Mouse (Mus musculus) forebrain, embryonic 14.5 days (tissue): ENCODE measurements around the gene Ift43. TPM values are rescaled to one million over a fixed set of nuclear protein-coding genes. Genes with fewer than 3 reads are reported as not detected.

Source experiments
- ATAC-seq: fragments of 200-750 bp; cut with Nextera tagmentation; 2 replicates; pipeline ENCODE4 v1.8.0; 2017; ENCODE audit warnings: mild to moderate bottlenecking, moderate library complexity
- DNase-seq: peaks from one replicate; pipeline ENCODE4 v3.0.0-alpha.2; 2015; ENCODE audit warnings: low spot score
- H3K27ac ChIP-seq: fragments of 300-500 bp; sonication (generic); 2 replicates; pipeline ENCODE4 v1.5.1; 2014; ENCODE audit warnings: low read depth, mild to moderate bottlenecking, control low read depth, low read length, moderate library complexity
- H3K27me3 ChIP-seq: fragments of 300-500 bp; sonication (generic); replicated peaks from 2 replicates; pipeline ENCODE4 v1.6.1; 2014; ENCODE audit warnings: low read length, control low read depth, mixed read lengths; ENCODE audit not compliant: control insufficient read depth, insufficient read depth
- H3K36me3 ChIP-seq: fragments of 300-500 bp; sonication (generic); 2 replicates; pipeline ENCODE4 v1.6.1; 2014; ENCODE audit warnings: low read length, control low read depth; ENCODE audit not compliant: control insufficient read depth, insufficient read depth
- H3K4me1 ChIP-seq: fragments of 300-500 bp; sonication (generic); 2 replicates; pipeline ENCODE4 v1.6.1; 2014; ENCODE audit warnings: antibody characterized with exemption, low read length, control low read depth; ENCODE audit not compliant: control insufficient read depth, insufficient read depth
- H3K4me2 ChIP-seq: fragments of 300-500 bp; sonication (generic); 2 replicates; pipeline ENCODE4 v1.6.1; 2014; ENCODE audit warnings: mild to moderate bottlenecking, control low read depth, low read length
- H3K4me3 ChIP-seq: fragments of 300-500 bp; sonication (generic); 2 replicates; pipeline ENCODE4 v1.5.1; 2014; ENCODE audit warnings: low read depth, low read length, control low read depth
- H3K9ac ChIP-seq: fragments of 300-500 bp; sonication (generic); 2 replicates; pipeline ENCODE4 v1.6.1; 2014; ENCODE audit warnings: mild to moderate bottlenecking, low read length, control low read depth, moderate library complexity
- H3K9me3 ChIP-seq: fragments of 300-500 bp; sonication (generic); replicated peaks from 2 replicates; pipeline ENCODE4 v1.6.1; 2016; ENCODE audit warnings: low read length, control low read depth, mixed read lengths; ENCODE audit not compliant: control insufficient read depth
- WGBS: fragments of 180-500 bp; shearing (Covaris S2); extraction: QIAGEN DNeasy Blood & Tissue Kit; methylation state at CpG from one replicate; pipeline ENCODE4 v1.1.7; 2014; 5-methylcytosine and 5-hydroxymethylcytosine counted together
- polyA plus RNA-seq: library from polyadenylated mRNA; unstranded; fragments of >200 nt; fragmentation: Nextera tagmentation; extraction: Ambion mirVana; gene quantifications from 2 replicates; pipeline ENCODE4 v1.2.1, GENCODE M21; 2014

The Ift43 gene
- polyA plus RNA-seq, 1 experiment from 2014 or later = 82.0 TPM

GRCm38 (mm10) chr12:86103852-86104251 is 21.5 kb downstream of the Ift43 start:
- Histone ChIP-seq H3K9ac (peak overlapping the region; percentile 44), H3K36me3 (no peaks in the 10 kb centered on the region), H3K9me3 (no peaks in the 10 kb centered on the region), H3K27me3 (no peaks in the 10 kb centered on the region), H3K4me1 (peaks cover 15% of the 10 kb centered on the region), H3K4me2 (no peak overlapping the region), H3K27ac (peak overlapping the region; percentile 15), H3K4me3 (no peak overlapping the region)
- ATAC-seq (peak; percentile 29; the same call in 1 of the 2 replicates), DNase-seq (no peak)
- WGBS = 44% methylated on average over 8 of the region's 8 CpGs

DNA sequence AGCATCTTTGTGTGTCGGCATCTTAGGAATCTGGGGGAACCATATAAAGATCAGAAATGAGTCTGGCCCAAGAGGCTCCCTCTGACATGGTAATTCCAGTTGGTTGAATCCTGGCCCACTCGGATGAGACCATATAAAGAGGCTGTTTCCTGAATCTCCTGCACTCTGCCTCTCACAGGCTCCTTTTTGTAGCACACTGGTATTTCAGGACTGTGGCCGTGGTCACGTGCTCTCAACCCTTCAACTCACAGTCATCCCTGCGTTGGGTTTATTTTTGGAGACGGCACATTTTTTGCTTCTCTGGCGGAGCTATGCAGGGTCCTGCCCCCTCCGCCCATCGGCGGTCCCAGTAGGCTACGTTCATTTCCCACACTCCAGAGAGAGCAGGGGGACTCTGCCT is 22.0 kb downstream of the Ift43 start:
- peaks cover 15% of the 10 kb centered on the region for H3K4me1 ChIP-seq

GRCm38 (mm10) chr12:86105546-86105945 is 23.2 kb downstream of the Ift43 start:
- no peak overlapping the region for H3K4me3 ChIP-seq
- no peaks in the 10 kb centered on the region for H3K27me3 ChIP-seq
- no peaks in the 10 kb centered on the region for H3K9me3 ChIP-seq
- no peak overlapping the region for H3K9ac ChIP-seq
- no peaks in the 10 kb centered on the region for H3K36me3 ChIP-seq
- H3K4me2 ChIP-seq = no peak overlapping the region
- 70% methylated on average over 7 of the region's 10 CpGs for WGBS
- no peak for DNase-seq
- peaks cover 15% of the 10 kb centered on the region for H3K4me1 ChIP-seq
- ATAC-seq = no peak
- no peak overlapping the region for H3K27ac ChIP-seq

More for the DNA sequence above, 22.0 kb downstream of the Ift43 start:
- H3K9ac ChIP-seq = 0 out of 2 replicates have a peak overlapping the region, but pooled peaks have one; percentile 44
- ATAC-seq (no peak), DNase-seq (no peak)
- 82% methylated on average over 11 of the region's 11 CpGs for WGBS
- H3K27ac ChIP-seq = no peak overlapping the region
- no peaks in the 10 kb centered on the region for H3K36me3 ChIP-seq
- no peak overlapping the region for H3K4me3 ChIP-seq
- H3K27me3 ChIP-seq = no peaks in the 10 kb centered on the region
- H3K4me2 ChIP-seq = no peak overlapping the region
- no peaks in the 10 kb centered on the region for H3K9me3 ChIP-seq

DNA sequence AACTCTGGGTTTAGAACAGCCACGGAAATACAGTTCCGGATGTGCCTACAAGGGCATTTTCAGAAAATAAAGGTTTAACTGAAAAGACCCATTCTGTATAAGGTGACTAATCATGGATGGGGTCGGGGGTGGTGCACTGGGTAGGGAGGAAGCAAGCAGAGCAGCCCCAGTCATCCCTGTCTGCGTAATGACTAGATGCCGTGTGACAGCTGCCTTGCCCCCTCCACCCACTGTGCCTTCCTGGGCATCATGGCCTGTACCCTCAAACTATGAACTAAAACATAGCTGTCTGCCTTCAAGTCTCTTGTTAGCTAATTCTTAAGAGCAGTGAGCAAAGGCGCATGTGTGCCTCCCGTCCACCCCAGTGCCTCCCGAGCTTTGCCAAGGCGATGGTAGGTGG is 23.7 kb downstream of the Ift43 start:
- WGBS = 93% methylated on average over 9 of the region's 9 CpGs
- H3K36me3 ChIP-seq = no peaks in the 10 kb centered on the region
- no peak overlapping the region for H3K9ac ChIP-seq
- H3K27me3 ChIP-seq = no peaks in the 10 kb centered on the region
- H3K9me3 ChIP-seq = no peaks in the 10 kb centered on the region
- no peak overlapping the region for H3K4me3 ChIP-seq
- DNase-seq (no peak), ATAC-seq (no peak)
- no peak overlapping the region for H3K27ac ChIP-seq
- no peak overlapping the region for H3K4me2 ChIP-seq
- peaks cover 15% of the 10 kb centered on the region for H3K4me1 ChIP-seq

DNA sequence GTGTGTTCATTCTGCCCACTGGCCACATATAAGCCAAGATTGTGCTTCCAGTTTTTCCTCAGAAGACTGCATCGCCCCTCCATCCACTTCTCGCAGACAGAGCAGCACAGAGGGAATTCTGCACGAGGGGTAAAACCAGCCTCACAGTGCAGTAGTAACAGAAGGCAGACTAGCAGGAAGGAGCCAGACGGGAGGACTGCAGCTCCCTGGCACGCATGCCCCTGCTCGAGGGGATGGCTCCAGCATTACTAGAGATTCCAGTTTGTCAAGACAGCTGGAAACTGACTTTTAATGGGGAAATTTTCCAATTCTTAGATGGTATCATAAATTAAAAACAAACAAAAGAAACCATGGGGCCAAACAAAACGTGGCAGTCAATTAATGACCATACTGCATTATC is 25.3 kb downstream of the Ift43 start:
- DNase-seq (peak; percentile 54), ATAC-seq (no peak)
- no peak overlapping the region for H3K27ac ChIP-seq
- H3K27me3 ChIP-seq = no peaks in the 10 kb centered on the region
- H3K4me1 ChIP-seq = peaks cover 14% of the 10 kb centered on the region
- no peaks in the 10 kb centered on the region for H3K9me3 ChIP-seq
- no peaks in the 10 kb centered on the region for H3K36me3 ChIP-seq
- H3K4me2 ChIP-seq = no peak overlapping the region
- 76% methylated on average over 7 of the region's 7 CpGs for WGBS
- no peak overlapping the region for H3K4me3 ChIP-seq
- no peak overlapping the region for H3K9ac ChIP-seq

- no peak for DNase-seq
These were observed 27.2 kb downstream of the Ift43 start for GRCm38 (mm10) chr12:86109531-86109930.

GRCm38 (mm10) chr12:86110637-86111036 is 28.3 kb downstream of the Ift43 start:
- DNase-seq = peak; percentile 44

More at GRCm38 (mm10) chr12:86109531-86109930, 27.2 kb downstream of the Ift43 start:
- no peak for ATAC-seq
- no peak overlapping the region for H3K4me2 ChIP-seq
- 92% methylated on average over 4 of the region's 4 CpGs for WGBS
- no peaks in the 10 kb centered on the region for H3K9me3 ChIP-seq
- H3K4me1 ChIP-seq = no peaks in the 10 kb centered on the region
- no peak overlapping the region for H3K4me3 ChIP-seq
- H3K27me3 ChIP-seq = no peaks in the 10 kb centered on the region
- no peak overlapping the region for H3K27ac ChIP-seq
- no peak overlapping the region for H3K9ac ChIP-seq
- H3K36me3 ChIP-seq = no peaks in the 10 kb centered on the region

DNA sequence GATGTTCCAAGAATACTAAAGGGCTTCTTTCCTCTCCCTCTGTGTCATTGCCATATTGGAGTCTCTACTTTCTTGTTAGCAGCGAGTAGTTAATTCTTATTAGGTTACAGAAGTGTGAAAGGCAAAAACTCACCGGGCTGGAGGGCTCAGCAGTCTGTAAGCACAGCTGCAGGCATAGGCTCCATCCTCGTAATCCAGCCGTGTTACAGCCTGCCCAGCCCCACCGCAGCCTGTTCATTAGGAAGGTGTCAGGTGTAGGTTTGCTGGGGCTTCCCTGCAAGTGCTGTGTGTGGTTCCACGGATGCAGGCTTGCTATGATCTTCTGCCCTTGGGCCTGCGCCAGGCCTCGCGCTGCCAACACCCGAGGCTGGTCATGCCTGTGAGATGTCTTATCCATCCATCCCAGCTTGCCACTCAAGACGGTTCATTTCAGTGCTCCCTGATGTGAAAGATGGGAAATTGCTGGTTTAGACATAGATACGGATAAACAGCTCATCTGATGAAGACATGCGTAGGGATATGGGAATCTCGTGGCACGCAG is 34.0 kb downstream of the Ift43 start:
- Histone ChIP-seq H3K9ac (no peak overlapping the region), H3K4me1 (no peaks in the 10 kb centered on the region), H3K4me3 (no peak overlapping the region)

More at GRCm38 (mm10) chr12:86110637-86111036, 28.3 kb downstream of the Ift43 start:
- 97% methylated on average over 2 of the region's 2 CpGs for WGBS
- Histone ChIP-seq H3K27me3 (no peaks in the 10 kb centered on the region), H3K9me3 (no peaks in the 10 kb centered on the region), H3K4me3 (no peak overlapping the region), H3K4me1 (no peaks in the 10 kb centered on the region), H3K27ac (no peak overlapping the region), H3K36me3 (no peaks in the 10 kb centered on the region), H3K9ac (no peak overlapping the region), H3K4me2 (no peak overlapping the region)
- ATAC-seq = no peak

GRCm38 (mm10) chr12:86124016-86124415 is 41.7 kb downstream of the Ift43 start:
- H3K9ac ChIP-seq = no peak overlapping the region
- H3K36me3 ChIP-seq = no peaks in the 10 kb centered on the region
- no peaks in the 10 kb centered on the region for H3K4me1 ChIP-seq
- DNase-seq (no peak), ATAC-seq (0 out of 2 replicates have a peak, but pooled peaks have one; percentile 18)
- no peak overlapping the region for H3K4me3 ChIP-seq
- no peaks in the 10 kb centered on the region for H3K27me3 ChIP-seq
- H3K27ac ChIP-seq = no peak overlapping the region
- no peaks in the 10 kb centered on the region for H3K9me3 ChIP-seq
- H3K4me2 ChIP-seq = no peak overlapping the region
- 59% methylated on average over 6 of the region's 6 CpGs for WGBS

More for the DNA sequence above, 34.0 kb downstream of the Ift43 start:
- DNase-seq = peak; percentile 4
- Histone ChIP-seq H3K4me2 (no peak overlapping the region), H3K36me3 (no peaks in the 10 kb centered on the region), H3K27me3 (no peaks in the 10 kb centered on the region), H3K9me3 (no peaks in the 10 kb centered on the region), H3K27ac (no peak overlapping the region)
- no peak for ATAC-seq
- 80% methylated on average over 15 of the region's 15 CpGs for WGBS
